In genomic region chr6:95300658-95301057, GRCm38 (mm10) we compare ENCODE assay signal across 22 mouse cellular contexts. TPM values are rescaled to one million over a fixed set of nuclear protein-coding genes. Genes with fewer than 3 reads are reported as not detected.
DNase-seq lines count a peak whose midpoint lies in the region; TF ChIP-seq lines count a peak whose summit lies in the region.
"Had no signal": no experiment of that assay in that cellular context is flagged by ENCODE, and none has a peak within 500 bp of the region (broad histone marks: within the 10 kb centered on the region; RNA-seq: fewer than 3 reads in every experiment).

No protein-coding gene starts in this region.

- TF ChIP-seq RAD21 in CH12.LX (IDR thresholded peaks at IDR 0.05; ENCODE audit: low read depth, low read length), result peak; percentile 58

- in situ Hi-C loops in CH12.LX (cut with MboI; ENCODE audit: low pct_ligation_motif_present, low pct_unique_long_range_greater_than_20kb, low sequenced_read_pairs), result no loop called here

- H3K9ac ChIP-seq in CH12.LX (ENCODE audit: insufficient read depth, low read depth), result no peak overlapping the region
- H3K9ac ChIP-seq: forebrain, postnatal 0 days; lung, embryonic 15.5 days; neural tube, embryonic 15.5 days had no signal

- H3K4me2 ChIP-seq in CH12.LX (ENCODE audit: insufficient read depth, low read depth, poor library complexity, severe bottlenecking), result no peak overlapping the region
- H3K4me2 ChIP-seq: lung, embryonic 15.5 days; neural tube, embryonic 15.5 days had no signal

- no peak for TF ChIP-seq POLR2A in CH12.LX (IDR thresholded peaks at IDR 0.05; ENCODE audit: low read depth, low read length)

- H3K4me3 ChIP-seq in layer of hippocampus, adult 2 months, result no peak overlapping the region
- H3K4me3 ChIP-seq in CH12.LX (replicated peaks in 1 of 3; ENCODE audit: low read depth in 2 of 3, low read length in 2 of 3, poor library complexity in 1 of 3), result no peak overlapping the region
- H3K4me3 ChIP-seq: erythroblast, embryonic 14.5 days; hindbrain, embryonic 10.5 days; lung, embryonic 15.5 days; midbrain, embryonic 10.5 days; neural tube, embryonic 15.5 days had no signal

- DNase-seq in embryo, embryonic 11 days, result peak; percentile 5
- DNase-seq in embryo, embryonic 9.5 days (ENCODE audit: extremely low spot score), result no peak
- no peak for DNase-seq in layer of hippocampus, adult 2 months (ENCODE audit: low spot score in 2 of 2)
- DNase-seq in layer of hippocampus, adult 18-20 months (ENCODE audit: low spot score in 2 of 2), result no peak
- peak; percentile 31 for DNase-seq in CH12.LX (ENCODE audit: extremely low read depth)
- DNase-seq in induced T-regulatory cell, adult 2 months (ENCODE audit: low read depth), result peak; percentile 1
- no peak for DNase-seq in gastrocnemius, adult 8-10 months (ENCODE audit: low spot score in 2 of 2)
- no peak for DNase-seq in ovary, postnatal 10 days (ENCODE audit: low spot score)
- DNase-seq: cerebellum, adult 11-12 months; forebrain, postnatal 0 days; layer of hippocampus, postnatal 36 days had no signal

- no peaks in the 10 kb centered on the region for H3K79me2 ChIP-seq in CH12.LX (replicated peaks; ENCODE audit: control insufficient read depth, extremely low read depth, insufficient read depth, poor library complexity, severe bottlenecking)

- peak; percentile 30 for TF ChIP-seq CTCF in layer of hippocampus, adult 2 months (conservative IDR thresholded peaks at IDR 0.05)
- peak in 1 of 2 experiments; percentile 56; a peak in 2 of 4 replicates for TF ChIP-seq CTCF in CH12.LX (conservative IDR thresholded peaks at IDR 0.05 in 1 of 2, IDR thresholded peaks at IDR 0.05 in 1 of 2; ENCODE audit: low read depth in 2 of 2, low read length in 2 of 2)

- H3K27ac ChIP-seq in layer of hippocampus, adult 2 months, result no peak overlapping the region
- H3K27ac ChIP-seq in CH12.LX (ENCODE audit: insufficient read depth, low read depth), result no peak overlapping the region
- H3K27ac ChIP-seq: hindbrain, embryonic 10.5 days; lung, embryonic 15.5 days; midbrain, embryonic 10.5 days; neural tube, embryonic 15.5 days had no signal

- H3K4me1 ChIP-seq in CH12.LX (ENCODE audit: control insufficient read depth in 1 of 2, insufficient read depth in 2 of 2), result no peaks in the 10 kb centered on the region
- H3K4me1 ChIP-seq: hindbrain, embryonic 10.5 days; lung, embryonic 15.5 days; midbrain, embryonic 10.5 days; neural tube, embryonic 15.5 days had no signal

- no peak for TF ChIP-seq EP300 in CH12.LX (IDR thresholded peaks at IDR 0.05; ENCODE audit: low read length)

- H3K27me3 ChIP-seq in CH12.LX (replicated peaks), result no peaks in the 10 kb centered on the region
- H3K27me3 ChIP-seq: lung, embryonic 15.5 days; neural tube, embryonic 15.5 days had no signal

- dilution Hi-C loops in CH12.LX (cut with MboI; ENCODE audit: extremely low pct_ligation_motif_present, extremely low pct_unique_long_range_greater_than_20kb, low sequenced_read_pairs), result no loop called here

- H3K9me3 ChIP-seq in CH12.LX (replicated peaks; ENCODE audit: low read length), result no peaks in the 10 kb centered on the region
- H3K9me3 ChIP-seq: hindbrain, embryonic 10.5 days; lung, embryonic 15.5 days; midbrain, embryonic 10.5 days; neural tube, embryonic 15.5 days had no signal

- H3K36me3 ChIP-seq in CH12.LX (replicated peaks in 1 of 2; ENCODE audit: control insufficient read depth in 1 of 2, insufficient read depth in 1 of 2, low read length in 1 of 2), result no peaks in the 10 kb centered on the region
- H3K36me3 ChIP-seq: hindbrain, embryonic 10.5 days; lung, embryonic 15.5 days; midbrain, embryonic 10.5 days; neural tube, embryonic 15.5 days had no signal

TF ChIP-seq in CH12.LX, 34 proteins besides CTCF, POLR2A, EP300 and RAD21:
- TF ChIP-seq SMC3 (IDR thresholded peaks at IDR 0.05; ENCODE audit: low read depth, low read length), result peak; percentile 49
- no peak for TF ChIP-seq POLR2AphosphoS2 (IDR thresholded peaks at IDR 0.05; ENCODE audit: low read depth, low read length)
TF ChIP-seq in CH12.LX: peak in this region for 1.

RNA-seq across cellular contexts. Expression of gene Gm10234, which starts 21.3 kb away (rescaled TPM):
- total RNA-seq in layer of hippocampus, adult 2 months (2021), result not detected
- not detected for total RNA-seq in layer of hippocampus, adult 18-20 months (2021)
- total RNA-seq in CH12.LX (2012; rRNA removed) (not detected in 2 replicates), CH12.LX (2014; rRNA removed) (not detected in 2 replicates)
- not detected in 2 replicates for polyA plus RNA-seq in CH12.LX (2012; ENCODE audit: insufficient read length, low read depth)
- total RNA-seq in gastrocnemius, adult 8-10 months (2022), result not detected
- total RNA-seq: common myeloid progenitor, adult 5-6 weeks; forebrain, postnatal 0 days; gastrocnemius, postnatal 4 days; layer of hippocampus, postnatal 36 days had no signal
- polyA plus RNA-seq: erythroblast, embryonic 14.5 days; forebrain, postnatal 0 days; heart, embryonic 14.5 days; hindbrain, embryonic 10.5 days; kidney, embryonic 14.5 days; limb, embryonic 14.5 days; lung, embryonic 15.5 days; midbrain, embryonic 10.5 days; neural tube, embryonic 15.5 days; spleen, adult 2 months had no signal

Comparison
In these comparisons a context has a peak if more than half of its experiments do, and no peak if none do; other contexts are left out.
1. DNase-seq: peak in embryo, embryonic 11 days (single experiment), CH12.LX (single experiment) and induced T-regulatory cell, adult 2 months (single experiment); none in embryo, embryonic 9.5 days (single experiment), layer of hippocampus, adult 2 months (0 of 2), layer of hippocampus, adult 18-20 months (0 of 2), gastrocnemius, adult 8-10 months (0 of 2) and ovary, postnatal 10 days (single experiment).